Mouse (Mus musculus): ENCODE measurements around the gene Epha6.

The Epha6 gene

DNA sequence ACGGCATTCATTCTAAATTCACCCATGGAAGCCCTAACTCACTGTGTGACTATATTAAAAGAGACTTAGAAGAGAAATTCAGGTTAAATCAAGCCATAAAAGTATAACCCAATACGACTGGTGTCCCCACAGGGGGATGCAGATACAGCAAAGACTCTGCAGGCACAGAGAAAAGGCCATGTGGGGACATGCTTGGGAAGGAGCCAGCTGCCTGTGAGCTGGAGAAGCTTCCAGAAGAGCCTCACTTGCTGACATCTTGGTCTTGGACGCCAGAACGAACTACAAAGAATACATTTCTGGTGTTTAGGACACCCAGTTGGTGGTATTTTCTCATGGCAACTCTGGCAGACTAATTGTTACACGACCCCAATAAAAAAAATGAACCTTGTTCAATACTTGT, 920.2 kb downstream of the Epha6 start:
- DNase-seq (ENCODE audit: extremely low read depth, low read depth, low spot score): no peak

DNA sequence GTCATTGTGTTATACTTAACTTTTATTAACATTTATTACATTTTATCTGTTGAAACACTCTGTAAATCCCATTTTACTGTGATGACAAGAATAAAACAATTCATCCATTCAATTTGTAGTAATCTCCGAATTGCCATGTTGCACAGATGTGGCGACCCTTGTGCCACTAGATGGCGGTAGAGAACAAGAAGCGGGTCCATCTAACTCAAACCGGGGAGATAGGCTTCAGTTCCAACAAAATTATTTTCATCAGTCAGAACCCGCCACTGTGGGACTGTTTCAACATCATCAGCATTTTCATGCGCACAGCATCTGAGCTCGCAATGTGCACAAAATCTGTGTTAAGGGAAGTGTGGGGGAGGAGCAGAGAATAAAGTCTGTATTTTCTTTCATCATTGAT, 921.9 kb downstream of the Epha6 start:
- DNase-seq (ENCODE audit: extremely low read depth, low read depth, low spot score): no peak

DNA sequence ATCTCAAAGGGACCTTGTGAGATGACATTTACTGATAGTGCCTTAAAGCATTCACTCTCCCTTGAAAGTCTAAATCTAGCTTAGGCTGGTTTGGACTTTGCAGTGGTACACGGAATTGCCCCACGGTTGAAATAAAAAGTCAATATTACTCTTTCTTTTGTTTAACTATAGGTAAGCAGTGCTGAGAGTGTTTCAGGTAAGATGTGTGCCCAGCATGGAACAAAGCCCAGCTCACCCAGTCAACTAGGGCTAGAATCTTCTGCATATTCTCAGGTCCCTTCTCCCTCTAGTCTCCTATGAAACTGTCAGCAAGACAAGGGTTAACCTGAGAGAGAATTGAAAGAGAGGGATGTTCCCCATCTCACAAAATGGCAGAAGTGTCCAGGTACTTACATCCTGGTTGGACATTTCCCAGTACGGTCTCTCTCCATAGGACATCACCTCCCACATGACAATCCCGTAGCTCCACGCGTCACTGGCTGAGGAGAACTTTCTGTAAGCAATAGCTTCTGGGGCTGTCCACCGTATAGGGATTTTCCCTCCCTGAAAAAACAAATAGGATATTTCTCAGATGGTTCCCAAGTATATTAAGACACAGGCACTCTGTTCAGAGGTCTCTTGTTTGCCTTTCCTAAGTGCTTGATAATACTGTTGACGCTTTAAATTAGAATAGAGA, 923.0 kb downstream of the Epha6 start:
- no peak for DNase-seq (ENCODE audit: extremely low read depth, low read depth, low spot score)

DNA sequence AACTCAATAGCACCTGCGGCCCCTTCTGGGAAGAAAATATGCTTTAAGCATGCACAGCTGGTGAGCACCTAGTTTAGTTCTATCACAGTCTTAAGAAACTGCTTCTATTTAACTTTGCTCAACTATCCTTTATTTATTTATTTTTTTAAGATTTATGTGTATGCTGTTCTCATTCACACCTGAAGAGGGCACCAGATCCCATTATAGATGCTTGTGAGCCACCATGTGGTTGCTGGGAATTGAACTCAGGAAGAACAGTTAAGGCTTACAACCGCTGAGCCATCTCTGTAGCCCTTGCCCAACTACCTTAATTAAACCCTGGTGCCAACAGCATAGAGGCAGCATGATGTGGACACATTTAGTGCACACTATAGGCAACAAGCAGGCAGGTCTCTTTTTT, 938.4 kb downstream of the Epha6 start:
- DNase-seq (ENCODE audit: extremely low read depth, low read depth, low spot score): no peak

DNA sequence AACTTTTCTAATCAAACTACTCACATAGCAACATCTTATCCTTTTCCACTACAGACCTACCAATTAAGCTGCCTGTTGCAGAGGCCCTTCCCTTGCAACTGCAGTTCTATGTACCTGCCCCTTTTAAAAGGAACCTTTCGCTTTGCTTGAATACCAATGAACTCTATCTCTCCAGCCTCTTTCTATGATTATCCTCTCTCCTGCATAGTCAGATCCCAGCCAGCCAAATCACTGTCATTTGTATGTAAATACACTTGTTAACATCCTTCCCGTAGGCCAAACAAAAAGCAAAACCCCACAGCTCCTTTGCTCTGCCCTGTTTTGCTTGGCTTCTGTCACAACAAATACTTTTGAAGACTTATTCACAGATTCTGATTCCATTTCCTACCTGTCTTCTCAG, 961.6 kb downstream of the Epha6 start:
- no peak for DNase-seq (ENCODE audit: extremely low read depth, low read depth, low spot score)

DNA sequence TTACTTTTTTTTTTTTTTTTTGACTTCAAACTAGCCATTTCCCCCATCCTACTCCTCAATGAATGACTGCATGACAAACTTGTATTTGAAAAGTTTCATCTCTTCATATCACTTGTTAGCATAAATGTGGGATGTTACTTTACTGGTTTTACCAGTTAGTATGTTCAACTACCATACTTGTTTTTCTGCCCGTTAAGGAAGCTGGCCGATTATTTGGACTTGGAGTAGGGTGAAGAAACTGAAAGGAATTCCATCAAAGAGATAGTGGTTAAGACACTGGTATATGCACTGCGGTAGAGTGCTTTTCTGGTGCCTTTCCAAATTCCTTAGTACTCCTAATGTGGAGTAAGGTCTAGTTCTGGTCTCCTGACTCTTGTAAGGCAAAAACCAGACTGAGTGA, 965.3 kb downstream of the Epha6 start:
- peak; percentile 40 for DNase-seq (ENCODE audit: extremely low read depth, low read depth, low spot score)

DNA sequence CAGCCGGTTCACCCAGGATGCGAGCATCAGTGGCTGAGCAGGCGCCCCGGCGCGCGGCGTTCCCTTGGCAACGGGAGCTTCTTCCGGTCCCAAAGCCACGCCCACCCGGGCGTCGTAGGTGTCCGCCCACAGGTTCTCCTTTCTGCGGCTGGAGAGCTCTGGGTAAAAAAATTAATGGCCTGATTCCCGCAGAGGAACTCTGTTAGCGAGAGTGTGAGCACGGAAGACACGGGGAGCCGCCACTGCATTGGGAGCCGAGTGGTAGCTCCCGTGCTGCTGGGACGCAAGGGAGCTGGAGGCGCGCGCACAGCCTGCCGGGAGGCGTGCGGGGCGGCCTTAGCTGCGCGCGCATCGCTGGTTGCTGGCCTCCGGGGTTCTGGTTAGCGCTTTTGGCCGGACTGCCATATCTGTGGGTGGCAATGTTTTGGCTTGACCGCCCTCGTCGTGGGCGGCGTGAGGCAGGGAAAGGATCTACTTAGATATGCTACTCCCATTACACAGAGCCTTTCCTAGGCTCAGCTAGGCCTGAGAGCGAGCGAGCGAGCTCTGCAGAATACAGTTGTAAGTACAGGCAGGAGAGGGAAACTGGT, 966.1 kb downstream of the Epha6 start, which contains the start of gene Arl6:
TSS of gene Arl6 (minus strand) at position 290 of the 590 bp plus-strand sequence.
- peak; percentile 49 for DNase-seq (ENCODE audit: extremely low read depth, low read depth, low spot score)

DNA sequence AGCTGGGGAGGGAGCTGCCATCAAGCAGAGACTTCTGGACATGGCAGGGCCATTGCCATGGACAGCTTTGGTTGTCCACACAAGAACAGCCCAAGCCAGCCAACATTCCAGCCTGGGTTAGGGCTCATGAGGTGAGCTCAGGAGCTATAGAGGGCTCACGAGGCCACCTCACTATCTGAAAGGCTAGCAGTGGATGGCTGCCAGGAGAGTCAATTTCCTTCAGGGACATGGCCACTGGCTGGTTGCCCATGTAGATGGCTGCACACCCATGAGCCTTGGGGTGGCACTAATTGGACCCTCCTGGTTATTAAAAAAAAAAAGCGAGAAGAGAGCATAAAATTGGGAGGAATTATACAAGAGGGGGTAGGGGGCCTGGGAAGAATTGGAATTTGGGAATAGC, 970.7 kb downstream of the Epha6 start:
- no peak for DNase-seq (ENCODE audit: extremely low read depth, low read depth, low spot score)

DNA sequence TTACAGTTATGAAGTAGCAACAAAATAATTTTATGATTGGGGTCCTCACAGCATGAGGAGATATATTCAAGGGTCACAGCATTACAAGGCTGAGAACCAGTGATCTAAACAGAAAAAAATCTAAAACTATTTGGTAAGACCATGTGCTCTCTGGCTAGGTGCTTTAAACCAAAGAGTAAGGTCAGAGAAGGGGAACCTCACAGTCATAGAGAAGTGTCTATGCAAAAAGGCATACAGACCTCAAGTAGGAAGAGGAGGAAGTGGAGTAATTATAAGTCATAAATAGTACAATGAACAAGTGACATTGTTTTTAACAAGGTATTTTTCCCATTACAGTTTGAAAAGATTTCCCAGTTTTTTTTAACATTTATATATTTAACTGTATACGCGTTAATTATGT, 983.8 kb downstream of the Epha6 start:
- no peak for DNase-seq (ENCODE audit: extremely low read depth, low read depth, low spot score)

DNA sequence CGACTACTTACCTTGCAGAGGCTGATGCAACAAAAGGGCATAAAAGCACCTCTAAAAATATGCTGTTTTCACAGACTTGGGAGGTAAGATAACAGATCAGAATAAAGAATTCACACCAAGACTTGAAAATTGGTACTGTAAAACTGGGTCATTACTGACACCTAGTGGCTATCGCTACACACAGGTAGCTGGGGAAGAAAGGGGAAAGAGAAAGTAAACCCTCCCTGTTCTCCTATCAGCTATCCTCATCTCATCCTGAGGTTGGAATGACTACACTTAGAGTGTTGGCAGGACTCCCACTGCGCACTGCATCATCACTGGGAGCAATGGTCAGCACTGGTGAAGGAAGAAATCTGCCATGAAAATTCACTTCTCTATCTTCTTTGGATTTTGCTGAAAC, 988.2 kb downstream of the Epha6 start:
- no peak for DNase-seq (ENCODE audit: extremely low read depth, low read depth, low spot score)

DNA sequence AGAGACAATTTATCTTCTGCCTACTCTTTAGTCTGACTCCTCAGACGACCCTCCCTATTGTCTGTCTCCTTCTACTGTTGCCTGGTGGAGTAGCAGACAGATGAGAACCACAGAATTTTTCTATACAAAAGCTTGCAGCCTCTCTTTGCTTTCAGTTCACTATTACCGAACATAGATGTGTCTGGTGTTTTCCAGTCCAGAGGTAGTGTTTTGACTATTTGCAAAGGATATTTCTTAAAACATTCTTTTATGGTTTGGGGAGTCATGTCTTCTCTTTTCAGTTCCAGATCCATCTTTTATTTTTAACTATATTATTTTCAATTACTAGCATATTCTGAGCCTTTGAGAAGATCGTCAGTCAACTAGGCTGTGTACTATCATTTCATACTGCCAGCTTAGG, 989.7 kb downstream of the Epha6 start:
- DNase-seq (ENCODE audit: extremely low read depth, low read depth, low spot score): no peak

DNA sequence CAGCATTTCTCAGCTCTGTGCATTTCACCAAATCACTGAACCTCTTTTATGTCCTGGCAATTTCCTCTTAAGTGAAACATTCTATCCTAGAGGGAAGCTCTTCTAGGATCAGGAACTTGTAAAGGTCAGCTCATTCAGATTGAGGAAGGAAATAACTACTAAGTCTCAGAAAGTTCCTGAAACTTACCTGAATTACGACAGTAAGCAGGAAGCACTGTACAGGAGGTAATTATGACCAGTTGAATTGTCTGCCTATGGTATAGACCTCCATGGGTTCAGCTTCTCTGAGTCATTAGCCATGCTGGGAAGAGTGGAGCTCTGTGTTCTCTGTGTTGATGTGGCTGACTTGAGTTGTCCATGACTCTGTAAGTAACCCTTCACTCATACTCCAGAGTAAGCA, 994.6 kb downstream of the Epha6 start:
- no peak for DNase-seq (ENCODE audit: extremely low read depth, low read depth, low spot score)

DNA sequence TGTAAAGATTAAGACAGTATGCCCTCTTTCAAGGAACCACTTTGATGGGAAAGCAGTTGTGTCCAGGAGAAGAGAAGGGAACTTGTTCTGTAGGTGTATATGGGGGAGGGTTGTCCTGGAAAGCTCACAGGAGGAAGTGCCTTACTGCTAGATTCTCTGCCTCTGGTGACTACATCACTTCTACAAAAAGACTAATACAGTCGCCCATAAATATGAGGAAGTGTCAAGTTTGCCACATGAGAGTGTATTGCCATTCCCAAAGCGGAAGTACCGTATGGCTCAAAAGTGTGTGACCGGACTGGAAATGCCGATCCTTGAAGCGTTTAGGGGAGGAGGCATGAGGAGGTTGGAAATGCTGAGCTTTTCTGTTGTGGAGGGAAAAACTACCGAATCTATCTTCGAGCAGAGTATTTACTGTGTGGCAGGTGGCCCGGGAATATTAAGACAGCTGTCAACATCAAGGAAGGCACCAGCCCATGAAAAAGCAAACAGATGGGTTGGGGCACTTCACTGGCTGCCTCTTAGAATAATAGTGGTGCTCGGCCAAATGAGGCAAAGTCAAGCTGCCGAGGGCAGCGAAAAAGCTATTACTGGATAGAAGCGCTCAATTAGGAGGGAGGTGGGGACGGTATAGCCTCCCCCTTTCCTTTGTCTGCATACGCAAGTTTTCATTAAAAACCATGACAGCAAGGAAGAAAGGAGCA, 1001.1 kb downstream of the Epha6 start:
- DNase-seq (ENCODE audit: extremely low read depth, low read depth, low spot score): no peak
